Mouse (Mus musculus) ES-Bruce4 (cell line): Measurements from ENCODE around the gene Nck2.

Experiments used
- CTCF ChIP-seq: IDR thresholded peaks from one replicate; pipeline ENCODE4 v1.8.1; 2011; ENCODE audit warnings: low read depth, low read length
- EP300 ChIP-seq: IDR thresholded peaks from 2 replicates; pipeline ENCODE4 v1.6.1; 2011; ENCODE audit warnings: low read depth, low read length; ENCODE audit not compliant: insufficient read depth
- POLR2A ChIP-seq: IDR thresholded peaks from one replicate; pipeline ENCODE4 v1.8.1; 2011; ENCODE audit warnings: low read length; ENCODE audit not compliant: insufficient read depth

GRCm38 (mm10) chr1:43571105-43571504, 126.7 kb downstream of the Nck2 start:
- TF ChIP-seq POLR2A (no peak), CTCF (no peak), EP300 (no peak)
